Mouse (Mus musculus) thymus, postnatal 14 days (tissue): ENCODE data around the gene Smug1.
A peak's percentile ranks its signal among the peaks of the same experiment; 100 is the strongest.

Experiments used
- DNase-seq: peaks from one replicate; pipeline ENCODE4 v3.0.0; 2021

Gene Smug1

DNA sequence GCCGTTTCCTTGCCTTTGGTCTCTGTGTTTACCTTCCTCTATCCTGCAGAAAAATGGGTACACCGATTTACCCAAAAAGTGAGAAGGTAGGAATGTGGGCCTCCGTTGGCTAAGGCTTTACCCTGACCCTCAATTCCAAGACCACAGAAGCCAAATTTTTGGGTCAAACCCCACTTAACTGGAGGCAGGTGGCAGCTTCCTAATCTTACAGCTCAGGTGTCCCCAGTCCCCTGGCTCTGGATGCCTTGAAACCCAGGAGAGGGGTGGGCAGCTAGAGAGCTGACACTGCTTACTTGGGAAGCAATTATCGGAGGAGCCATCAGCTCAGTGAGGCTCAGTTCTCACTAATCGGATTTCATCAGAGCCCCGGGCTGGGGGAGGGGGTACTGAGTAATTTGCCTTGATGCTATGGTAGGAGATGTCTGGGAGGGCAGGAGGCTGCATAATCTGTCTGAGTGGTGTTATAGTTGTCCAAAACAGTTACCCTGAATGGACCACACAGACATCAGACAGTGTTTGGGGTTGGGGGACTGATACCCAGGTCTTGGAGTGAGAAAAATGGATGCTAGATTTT is at the start of gene Smug1:
Gene Smug1, minus strand, starts transcription at position 51 of the 574 bp plus-strand sequence.
- no peak for DNase-seq

- DNase-seq, result no peak
Measured at GRCm38 (mm10) chr15:103216052-103216451, 49.2 kb upstream of the Smug1 start.

GRCm38 (mm10) chr15:103214971-103215907 is 48.3 kb upstream of the Smug1 start:
- peak; percentile 95 for DNase-seq

- DNase-seq, result no peak
Measured at GRCm38 (mm10) chr15:103214149-103214548, 47.3 kb upstream of the Smug1 start.

DNA sequence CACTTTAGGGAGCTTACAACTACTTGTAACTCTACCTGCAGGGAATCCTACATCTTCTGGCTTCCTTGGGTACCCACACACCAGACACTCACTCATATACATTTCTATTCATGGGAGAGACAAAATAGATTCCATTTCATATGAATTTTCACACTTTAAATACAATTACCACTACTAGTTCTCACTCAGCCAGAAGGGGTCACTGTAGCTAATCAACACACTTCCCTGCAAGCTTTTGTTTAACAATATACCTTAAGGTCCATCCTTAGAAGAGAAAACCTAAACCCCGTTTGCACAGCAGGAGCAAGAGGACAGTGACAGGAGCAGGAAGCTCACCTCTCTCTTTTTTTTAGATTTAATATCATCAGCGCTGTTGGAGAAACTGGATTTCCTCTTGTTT is 38.3 kb upstream of the Smug1 start:
- DNase-seq, result peak; percentile 28

- no peak for DNase-seq
Measured at GRCm38 (mm10) chr15:103202088-103202793, 35.3 kb upstream of the Smug1 start.

- DNase-seq, result no peak
Measured at GRCm38 (mm10) chr15:103197785-103198184, 30.9 kb upstream of the Smug1 start.

DNA sequence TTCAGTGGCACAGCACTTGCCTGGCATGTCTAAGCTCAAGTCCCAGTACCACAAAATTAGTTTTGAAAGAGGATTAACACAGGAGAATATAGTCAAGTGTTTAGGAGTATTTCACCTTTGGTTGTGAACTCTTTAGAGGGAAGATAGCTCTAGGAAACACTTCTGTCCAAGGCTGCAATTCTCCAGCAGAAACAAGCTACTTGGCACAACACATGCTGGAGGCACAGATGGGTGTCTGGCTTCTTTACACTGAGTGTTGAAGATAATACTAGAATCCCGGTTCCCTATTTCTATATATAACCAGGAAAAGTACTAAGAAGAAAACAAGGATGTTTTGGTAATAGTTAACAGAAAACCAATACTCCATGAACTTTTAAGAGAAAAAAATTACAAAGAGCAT is 29.9 kb upstream of the Smug1 start:
- DNase-seq, result no peak

GRCm38 (mm10) chr15:103193606-103194005 is 26.7 kb upstream of the Smug1 start:
- no peak for DNase-seq

- DNase-seq, result peak; percentile 45
Measured at GRCm38 (mm10) chr15:103190531-103191462, 23.9 kb upstream of the Smug1 start.

DNA sequence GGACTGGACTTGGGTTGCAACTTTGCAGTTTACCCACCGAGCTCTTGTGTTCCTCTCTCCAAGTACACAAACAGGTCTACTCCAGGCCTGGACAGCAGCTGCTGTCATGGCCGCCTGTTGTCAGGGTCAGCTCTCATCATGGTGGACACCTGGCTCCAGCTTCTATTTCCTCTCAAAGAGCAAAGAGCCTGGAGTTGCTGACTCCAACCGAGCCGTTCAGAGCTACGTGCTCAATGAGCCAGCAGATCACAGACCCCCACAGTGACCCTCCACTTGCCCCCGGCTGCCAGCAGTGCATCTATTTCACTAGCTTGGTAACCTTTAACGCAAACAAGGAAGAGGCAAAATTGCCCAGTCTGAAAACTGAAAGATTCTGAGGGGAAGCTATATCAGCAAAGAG is 23.2 kb upstream of the Smug1 start:
- no peak for DNase-seq

DNA sequence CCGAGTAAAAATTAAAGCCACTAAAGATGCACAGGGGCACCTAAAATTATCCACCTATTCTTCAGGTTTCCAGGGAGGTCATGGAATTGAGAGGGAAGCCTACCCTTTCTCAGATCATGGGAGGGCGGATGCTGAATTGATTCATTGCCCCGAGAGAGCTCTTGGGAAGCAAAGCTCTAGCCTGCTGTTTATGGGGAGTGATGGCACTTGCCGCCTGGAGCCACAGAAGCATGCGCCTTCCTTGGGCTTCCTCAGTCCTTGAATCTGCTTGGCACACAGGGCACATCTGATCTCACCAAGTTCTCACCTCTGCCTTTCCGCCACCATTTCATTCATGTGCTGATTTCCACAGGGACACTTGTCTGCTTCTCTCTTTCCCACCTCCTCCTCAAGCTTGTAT is 20.9 kb upstream of the Smug1 start:
- DNase-seq, result no peak

DNA sequence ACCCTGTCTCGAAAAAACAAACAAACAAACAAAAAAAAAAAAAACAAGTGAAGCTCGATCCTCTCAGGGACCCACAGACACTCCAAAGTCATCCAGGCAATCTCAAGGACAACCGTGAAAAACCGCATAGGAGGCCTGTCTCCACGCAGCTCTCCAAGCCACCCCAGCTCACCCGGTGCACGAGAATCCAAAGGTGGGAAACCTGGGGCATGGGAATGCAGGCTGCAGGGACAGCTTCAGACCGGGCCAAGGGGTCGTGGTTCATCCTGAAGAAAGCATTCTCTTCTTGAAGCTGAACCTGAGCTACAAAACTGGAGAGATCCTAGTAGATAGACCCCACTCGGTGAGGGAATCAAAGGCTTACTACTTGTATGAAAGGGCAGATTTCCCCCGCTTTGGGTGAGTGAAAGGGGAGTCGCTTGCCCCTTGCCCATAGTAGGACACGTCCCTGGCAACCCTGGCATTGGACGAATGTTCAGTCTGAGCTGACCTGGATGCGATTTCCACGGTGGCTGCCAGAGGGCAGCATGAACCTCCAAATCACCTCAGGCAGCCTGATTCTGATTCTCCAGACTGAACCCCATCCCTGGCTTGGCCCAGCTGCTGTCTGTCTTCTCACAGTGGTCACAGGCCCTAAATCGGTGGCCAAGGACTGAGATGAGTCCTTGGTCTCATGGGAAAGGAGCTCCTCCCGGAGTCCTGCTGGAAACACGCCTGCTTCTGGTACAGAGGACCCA is 18.7 kb upstream of the Smug1 start:
- peak; percentile 49 for DNase-seq

DNA sequence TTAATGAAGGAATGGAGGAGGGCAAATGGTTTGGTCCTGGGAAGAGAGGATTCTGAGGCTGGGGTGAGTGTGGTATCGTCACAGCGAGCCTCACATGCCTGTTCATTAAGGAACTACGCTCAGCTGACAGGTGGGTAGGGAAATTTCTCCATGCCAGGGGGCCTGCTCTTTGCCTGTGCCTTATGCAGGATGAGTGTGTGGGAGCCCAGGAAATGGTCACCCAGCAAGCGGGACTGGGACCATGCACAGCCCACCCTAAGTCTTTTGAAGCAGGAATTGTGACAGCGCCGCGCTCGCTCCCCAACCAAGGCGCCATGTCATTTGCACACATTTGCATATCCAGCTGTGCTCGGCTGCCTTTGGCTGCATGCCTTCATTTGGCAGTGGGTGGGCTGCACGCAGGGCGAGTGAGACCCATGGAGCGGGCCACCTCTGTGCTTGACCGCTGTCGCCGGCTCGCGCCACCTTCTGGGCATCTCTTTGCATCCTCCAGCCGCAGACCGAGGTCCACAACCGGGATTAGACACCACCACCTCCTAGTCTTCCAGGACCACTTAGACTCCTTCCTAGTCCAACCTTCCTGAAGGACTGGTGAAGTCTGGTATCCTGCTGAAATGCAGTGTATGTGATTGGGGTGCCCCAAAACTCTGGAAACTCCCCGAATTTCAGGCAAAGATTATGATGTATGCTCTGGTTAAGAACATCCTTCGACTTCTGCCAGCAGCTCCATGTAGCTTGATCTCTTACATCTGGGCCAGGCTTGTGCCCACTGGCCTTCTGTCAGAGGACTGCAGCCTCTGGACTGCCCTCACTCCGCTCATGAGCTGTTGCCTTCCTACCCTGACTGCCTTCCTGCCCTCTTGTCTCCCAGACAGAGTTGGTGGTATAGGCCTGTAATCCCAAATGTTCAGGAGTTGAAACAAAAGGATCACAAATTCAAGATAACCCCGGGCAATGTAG is 17.0 kb upstream of the Smug1 start:
- no peak for DNase-seq

- DNase-seq, result peak; percentile 68
Measured at GRCm38 (mm10) chr15:103183135-103183534, 16.2 kb upstream of the Smug1 start.

- DNase-seq, result peak; percentile 89
Measured at GRCm38 (mm10) chr15:103182166-103182790, 15.4 kb upstream of the Smug1 start.

- DNase-seq, result no peak
Measured at GRCm38 (mm10) chr15:103180406-103180805, 13.5 kb upstream of the Smug1 start.

DNA sequence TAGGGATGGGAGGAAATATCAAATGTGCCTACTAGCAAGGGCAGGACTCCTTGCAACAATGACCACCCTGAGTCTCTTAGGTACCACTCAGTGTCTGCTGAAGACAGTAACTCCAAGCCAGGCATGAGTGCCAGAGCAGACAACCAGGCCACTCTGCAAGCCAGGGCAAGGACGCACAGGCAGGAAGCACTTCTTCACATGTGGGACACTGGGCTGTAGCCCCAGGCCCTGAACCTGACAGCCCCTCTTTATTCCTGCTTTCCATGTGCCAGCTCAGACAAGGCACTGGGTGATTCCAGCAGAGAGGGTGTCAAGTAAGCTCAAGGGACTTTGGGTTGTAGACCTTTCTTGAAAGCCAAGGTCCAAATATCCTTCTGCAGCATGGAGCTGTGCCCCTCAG is 11.9 kb upstream of the Smug1 start:
- no peak for DNase-seq

- peak; percentile 64 for DNase-seq
Measured at GRCm38 (mm10) chr15:103178137-103178536, 11.2 kb upstream of the Smug1 start.

- DNase-seq, result no peak
Measured at GRCm38 (mm10) chr15:103177611-103178041, 10.7 kb upstream of the Smug1 start.
